Mouse (Mus musculus) embryonic fibroblast, embryonic 13.5 days (primary cell): Measurements from ENCODE around the gene Tas2r126.

Source experiments
- CTCF ChIP-seq: IDR thresholded peaks from 2 replicates; pipeline ENCODE4 v1.5.1; 2011; ENCODE audit warnings: mild to moderate bottlenecking, control low read depth, low read length, moderate library complexity, borderline replicate concordance; ENCODE audit not compliant: insufficient read depth
- POLR2A ChIP-seq: IDR thresholded peaks from 2 replicates; pipeline ENCODE4 v1.6.1; 2011; ENCODE audit warnings: low read depth, mild to moderate bottlenecking, control low read depth, low read length, moderate library complexity

GRCm38 (mm10) chr6:42421439-42421838, 12.9 kb upstream of the Tas2r126 start:
- TF ChIP-seq CTCF = no peak
- TF ChIP-seq POLR2A = no peak
